Mouse (Mus musculus) kidney, embryonic 15.5 days (tissue): Measurements from ENCODE around the gene Fcrlb. TPM values are rescaled to one million over a fixed set of nuclear protein-coding genes. Genes with fewer than 3 reads are reported as not detected.
A peak's percentile ranks its signal among the peaks of the same experiment; 100 is the strongest.

Source experiments
- ATAC-seq: fragments of 200-750 bp; cut with Nextera tagmentation; replicated peaks from 2 replicates; pipeline ENCODE4 v1.8.0; 2017; ENCODE audit warnings: moderate TSS enrichment; ENCODE audit not compliant: low FRiP score
- H3K27ac ChIP-seq: fragments of 300-500 bp; sonication (generic); 2 replicates; pipeline ENCODE4 v1.5.1; 2015; ENCODE audit warnings: mild to moderate bottlenecking, inconsistent platforms
- H3K27me3 ChIP-seq: fragments of 300-500 bp; sonication (generic); 2 replicates; pipeline ENCODE4 v1.6.1; 2015; ENCODE audit warnings: inconsistent platforms
- H3K36me3 ChIP-seq: fragments of 300-500 bp; sonication (generic); 2 replicates; pipeline ENCODE4 v1.6.1; 2015; ENCODE audit warnings: inconsistent platforms
- H3K4me1 ChIP-seq: fragments of 300-500 bp; sonication (generic); 2 replicates; pipeline ENCODE4 v1.6.1; 2015; ENCODE audit warnings: inconsistent platforms
- H3K4me2 ChIP-seq: fragments of 300-500 bp; sonication (generic); 2 replicates; pipeline ENCODE4 v1.6.1; 2015; ENCODE audit warnings: moderate library complexity, mild to moderate bottlenecking, inconsistent platforms
- H3K4me3 ChIP-seq: fragments of 300-500 bp; sonication (generic); replicated peaks from 2 replicates; pipeline ENCODE4 v1.5.1; 2015; ENCODE audit warnings: mild to moderate bottlenecking, inconsistent platforms
- H3K9ac ChIP-seq: fragments of 300-500 bp; sonication (generic); 2 replicates; pipeline ENCODE4 v1.6.1; 2015; ENCODE audit warnings: mild to moderate bottlenecking, inconsistent platforms
- H3K9me3 ChIP-seq: fragments of 300-500 bp; sonication (generic); replicated peaks from 2 replicates; pipeline ENCODE4 v1.6.1; 2016; ENCODE audit warnings: inconsistent platforms
- WGBS: fragments of 180-500 bp; shearing (Covaris S2); methylation state at CpG from one replicate; pipeline ENCODE4 v1.1.7; 2015; ENCODE audit warnings: mixed read lengths; 5-methylcytosine and 5-hydroxymethylcytosine counted together
- polyA plus RNA-seq: library from polyadenylated mRNA; unstranded; fragments of >200 nt; fragmentation: Nextera tagmentation; extraction: Ambion mirVana; gene quantifications from 2 replicates; pipeline ENCODE4 v1.2.1, GENCODE M21; 2015

Gene Fcrlb
- polyA plus RNA-seq, 1 experiment from 2014 or later = not detected

DNA sequence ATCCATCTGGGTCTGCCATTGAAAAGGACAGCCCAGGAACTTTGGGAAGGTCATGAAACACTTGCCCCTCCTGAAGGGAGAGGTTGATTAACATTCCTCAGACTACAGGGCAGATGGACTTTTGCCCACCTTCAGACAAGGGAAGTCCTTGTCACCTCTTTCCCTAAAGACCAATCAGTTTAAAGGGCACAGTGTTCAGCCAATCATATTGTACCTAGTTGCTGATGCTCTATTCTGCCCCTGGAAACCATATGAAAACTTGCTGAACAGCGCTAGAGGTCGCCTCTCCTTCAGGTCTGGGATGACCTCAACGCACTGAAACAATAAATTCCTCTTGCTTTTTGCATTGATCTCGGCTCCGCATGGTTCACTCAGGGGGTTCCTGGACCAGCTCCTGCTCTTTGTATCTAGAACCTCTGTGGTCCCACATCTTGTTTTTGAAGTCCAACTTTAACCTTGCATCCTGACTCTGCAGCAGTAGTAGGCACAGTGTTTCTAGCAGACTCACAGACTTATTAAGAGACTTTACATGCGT is 20.7 kb upstream of the Fcrlb start:
- H3K9me3 ChIP-seq = no peaks in the 10 kb centered on the region
- H3K4me3 ChIP-seq = no peak overlapping the region
- no peak overlapping the region for H3K9ac ChIP-seq
- no peaks in the 10 kb centered on the region for H3K4me1 ChIP-seq
- WGBS = 62% methylated on average over 6 of the region's 6 CpGs
- H3K4me2 ChIP-seq = no peak overlapping the region
- no peak for ATAC-seq
- H3K27ac ChIP-seq = no peak overlapping the region
- no peaks in the 10 kb centered on the region for H3K36me3 ChIP-seq
- no peaks in the 10 kb centered on the region for H3K27me3 ChIP-seq

DNA sequence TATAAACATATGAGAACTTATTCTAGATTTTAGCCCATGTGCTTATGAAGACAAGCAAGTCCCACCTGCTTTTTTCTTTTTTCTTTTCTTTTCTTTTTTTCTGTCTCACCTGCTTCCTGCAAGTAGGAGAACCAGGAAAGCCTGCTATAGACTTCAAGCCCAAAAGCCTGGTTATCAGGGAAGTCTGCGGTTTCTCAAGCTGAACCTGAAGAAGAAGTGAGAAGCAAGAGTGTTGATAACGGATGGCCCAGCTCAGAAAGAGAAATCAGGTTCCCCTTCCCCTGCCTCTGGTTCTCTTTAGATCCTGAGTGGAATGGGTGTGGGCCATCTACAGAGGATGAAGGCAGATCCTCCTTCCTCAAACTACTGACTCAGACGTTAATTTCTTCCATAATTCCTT is 19.3 kb upstream of the Fcrlb start:
- Histone ChIP-seq H3K9ac (no peak overlapping the region), H3K4me2 (no peak overlapping the region), H3K4me3 (no peak overlapping the region), H3K27ac (no peak overlapping the region), H3K9me3 (no peaks in the 10 kb centered on the region), H3K36me3 (no peaks in the 10 kb centered on the region), H3K27me3 (no peaks in the 10 kb centered on the region), H3K4me1 (no peaks in the 10 kb centered on the region)
- ATAC-seq = no peak
- 78% methylated on average over 3 of the region's 3 CpGs for WGBS

DNA sequence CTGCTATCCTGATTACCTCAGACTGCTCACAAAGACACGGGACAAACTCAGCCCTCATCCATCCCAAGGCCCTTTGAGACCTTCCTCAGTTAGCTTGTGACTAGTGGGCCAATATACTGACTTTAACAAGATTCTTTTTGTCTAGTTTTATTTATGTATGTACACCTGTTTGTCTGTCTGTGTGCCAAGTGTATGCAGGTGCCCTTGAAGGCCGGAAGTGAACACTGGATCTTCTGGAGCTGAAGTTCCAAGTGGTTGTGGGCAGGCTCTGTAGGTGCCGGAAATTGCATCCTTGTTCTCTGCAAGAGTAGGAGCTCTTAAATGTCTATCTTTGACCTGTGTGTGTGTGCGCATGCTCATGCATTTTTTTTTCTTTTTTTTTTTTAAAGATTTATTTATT is 16.5 kb upstream of the Fcrlb start:
- ATAC-seq = no peak
- H3K4me3 ChIP-seq = no peak overlapping the region
- no peak overlapping the region for H3K4me2 ChIP-seq
- H3K27ac ChIP-seq = no peak overlapping the region
- no peak overlapping the region for H3K9ac ChIP-seq
- no peaks in the 10 kb centered on the region for H3K9me3 ChIP-seq
- H3K4me1 ChIP-seq = no peaks in the 10 kb centered on the region
- WGBS = 83% methylated on average over 4 of the region's 4 CpGs
- H3K36me3 ChIP-seq = no peaks in the 10 kb centered on the region
- H3K27me3 ChIP-seq = no peaks in the 10 kb centered on the region

DNA sequence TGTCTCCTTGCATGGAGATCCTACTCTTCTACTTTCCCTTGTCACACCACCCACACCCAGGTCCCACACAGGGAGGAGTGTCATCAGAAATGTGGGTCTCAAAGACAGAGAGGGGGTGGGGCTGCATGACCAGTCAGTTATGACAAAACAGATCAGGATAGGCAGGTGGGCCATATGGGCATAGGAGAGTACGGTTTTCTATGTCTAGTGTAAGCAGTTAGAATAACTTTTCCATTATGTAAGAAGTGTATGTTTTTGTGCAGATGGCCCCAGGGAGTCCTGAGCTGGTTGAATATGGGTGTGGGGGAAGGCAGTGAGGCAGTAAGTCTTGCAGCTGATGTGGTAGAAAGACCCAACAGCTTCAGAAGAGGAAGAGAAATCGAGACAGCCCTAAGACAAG is 15.7 kb upstream of the Fcrlb start:
- no peak overlapping the region for H3K27ac ChIP-seq
- H3K4me3 ChIP-seq = no peak overlapping the region
- H3K9me3 ChIP-seq = no peaks in the 10 kb centered on the region
- no peak for ATAC-seq
- 80% methylated on average over 2 of the region's 2 CpGs for WGBS
- H3K4me1 ChIP-seq = no peaks in the 10 kb centered on the region
- H3K4me2 ChIP-seq = no peak overlapping the region
- no peak overlapping the region for H3K9ac ChIP-seq
- H3K36me3 ChIP-seq = no peaks in the 10 kb centered on the region
- no peaks in the 10 kb centered on the region for H3K27me3 ChIP-seq

DNA sequence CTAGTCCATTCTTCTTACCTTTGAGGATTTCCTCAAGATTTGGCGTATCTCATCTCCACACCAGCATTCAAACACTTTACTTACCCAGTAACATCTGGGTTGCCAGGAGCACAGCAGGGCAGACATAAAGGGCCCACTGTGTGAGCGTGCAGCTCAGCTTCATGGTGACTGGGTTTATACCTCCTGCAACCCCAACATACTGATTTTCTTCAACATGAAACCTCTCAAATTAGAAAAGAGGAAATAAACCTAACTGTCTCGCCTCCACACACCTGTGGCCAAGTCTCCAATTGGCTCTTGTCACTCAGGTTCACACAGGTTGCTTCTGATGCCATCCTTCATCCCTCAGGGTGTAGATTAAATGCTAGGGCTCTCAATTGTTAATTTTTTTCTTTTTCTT is 14.6 kb upstream of the Fcrlb start, which contains the start of gene Fcrla:
Gene Fcrla (minus strand): TSS at position 206 of the 400 bp plus-strand sequence.
- Histone ChIP-seq H3K9me3 (no peaks in the 10 kb centered on the region), H3K9ac (no peak within 1 kb of the TSS), H3K27me3 (no peaks in the 10 kb centered on the region), H3K27ac (no peak within 1 kb of the TSS), H3K36me3 (no peaks in the 10 kb centered on the region), H3K4me1 (no peaks in the 10 kb centered on the region), H3K4me3 (no peak within 1 kb of the TSS), H3K4me2 (no peak within 1 kb of the TSS)
- ATAC-seq = no peak
- WGBS = 76% methylated on average over 3 of the region's 3 CpGs

- 53% methylated on average over 6 of the region's 6 CpGs for WGBS
- Histone ChIP-seq H3K27me3 (no peaks in the 10 kb centered on the region), H3K9ac (no peak overlapping the region), H3K27ac (no peak overlapping the region), H3K36me3 (no peaks in the 10 kb centered on the region), H3K9me3 (no peaks in the 10 kb centered on the region), H3K4me1 (no peaks in the 10 kb centered on the region), H3K4me3 (no peak overlapping the region), H3K4me2 (no peak overlapping the region)
- no peak for ATAC-seq
Measured at GRCm38 (mm10) chr1:170926941-170927340, 14.2 kb upstream of the Fcrlb start.

DNA sequence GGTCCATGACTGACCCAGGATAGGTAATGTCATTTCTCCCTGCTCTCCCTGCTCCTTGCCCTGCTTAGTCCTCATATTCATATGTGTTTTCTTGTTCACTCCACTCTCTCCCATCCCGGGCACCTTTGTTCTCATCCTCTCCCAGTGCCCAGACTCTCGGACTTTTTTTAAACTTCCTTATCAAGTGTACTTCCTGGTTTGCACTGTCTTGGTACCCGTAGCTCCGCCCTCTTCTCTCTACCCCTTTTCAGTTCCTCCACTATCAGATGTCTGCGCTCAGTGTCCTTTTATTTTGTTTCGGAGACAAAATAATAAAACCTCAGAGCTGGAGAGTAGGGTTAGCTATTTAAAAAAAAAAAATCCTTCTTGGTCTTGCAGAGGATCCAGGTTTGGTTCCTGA is 11.7 kb upstream of the Fcrlb start:
- 79% methylated on average over 6 of the region's 6 CpGs for WGBS
- no peak overlapping the region for H3K9ac ChIP-seq
- no peaks in the 10 kb centered on the region for H3K27me3 ChIP-seq
- no peaks in the 10 kb centered on the region for H3K36me3 ChIP-seq
- ATAC-seq = no peak
- H3K9me3 ChIP-seq = no peaks in the 10 kb centered on the region
- no peak overlapping the region for H3K27ac ChIP-seq
- H3K4me1 ChIP-seq = no peaks in the 10 kb centered on the region
- no peak overlapping the region for H3K4me2 ChIP-seq
- H3K4me3 ChIP-seq = no peak overlapping the region

- no peak overlapping the region for H3K4me2 ChIP-seq
- no peaks in the 10 kb centered on the region for H3K9me3 ChIP-seq
- H3K4me1 ChIP-seq = no peaks in the 10 kb centered on the region
- no peak overlapping the region for H3K4me3 ChIP-seq
- no peak overlapping the region for H3K27ac ChIP-seq
- WGBS = 95% methylated on average over 8 of the region's 8 CpGs
- no peaks in the 10 kb centered on the region for H3K27me3 ChIP-seq
- no peaks in the 10 kb centered on the region for H3K36me3 ChIP-seq
- H3K9ac ChIP-seq = no peak overlapping the region
- no peak for ATAC-seq
Measured at GRCm38 (mm10) chr1:170919308-170919707, 6.6 kb upstream of the Fcrlb start.

GRCm38 (mm10) chr1:170915657-170916056 is 2.9 kb upstream of the Fcrlb start:
- H3K9me3 ChIP-seq = no peaks in the 10 kb centered on the region
- H3K4me1 ChIP-seq = no peaks in the 10 kb centered on the region
- H3K27me3 ChIP-seq = no peaks in the 10 kb centered on the region
- no peak overlapping the region for H3K4me2 ChIP-seq
- 72% methylated on average over 5 of the region's 5 CpGs for WGBS
- H3K36me3 ChIP-seq = no peaks in the 10 kb centered on the region
- H3K4me3 ChIP-seq = no peak overlapping the region
- H3K27ac ChIP-seq = no peak overlapping the region
- no peak for ATAC-seq
- no peak overlapping the region for H3K9ac ChIP-seq

DNA sequence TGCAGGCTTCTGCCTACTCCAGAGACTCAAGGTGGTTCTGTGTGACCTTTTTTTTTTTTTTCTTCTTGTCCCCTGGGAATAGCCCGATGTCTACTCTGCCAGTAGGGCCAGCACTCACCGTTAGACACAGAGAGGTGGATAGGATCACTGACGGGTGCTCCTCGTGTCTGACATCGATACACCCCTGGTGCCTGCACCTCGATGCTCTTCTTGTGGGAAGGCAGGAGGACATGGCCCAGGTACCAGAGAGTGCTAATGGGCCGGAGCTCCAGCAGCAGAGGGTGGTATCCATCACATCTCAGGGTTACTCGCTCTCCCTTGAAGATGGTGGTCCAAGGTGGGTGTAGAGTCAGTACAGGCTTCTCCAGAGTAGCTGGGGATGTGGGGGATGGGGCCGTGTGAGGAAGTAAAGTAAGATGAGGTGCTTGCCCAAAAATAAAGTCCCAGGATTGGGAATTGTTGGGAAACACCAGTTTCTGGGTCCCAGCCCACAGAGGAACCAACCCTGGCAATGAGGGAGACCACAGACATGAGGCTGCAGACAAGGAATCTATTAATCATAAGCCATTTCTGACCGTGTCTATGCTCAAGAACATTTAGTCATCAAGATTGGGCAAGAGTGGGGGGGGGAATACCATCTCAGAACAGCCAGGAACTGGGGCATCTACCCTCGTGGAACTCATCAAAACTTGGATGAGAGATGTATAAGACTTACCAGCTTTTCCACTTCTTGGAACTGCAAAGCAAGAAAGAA is 657 bp downstream of the Fcrlb start:
- no peak overlapping the region for H3K4me2 ChIP-seq
- no peaks in the 10 kb centered on the region for H3K9me3 ChIP-seq
- H3K36me3 ChIP-seq = no peaks in the 10 kb centered on the region
- ATAC-seq = no peak
- H3K27me3 ChIP-seq = peaks cover 31% of the 10 kb centered on the region
- no peak overlapping the region for H3K4me3 ChIP-seq
- 80% methylated on average over 11 of the region's 11 CpGs for WGBS
- H3K27ac ChIP-seq = no peak overlapping the region
- H3K4me1 ChIP-seq = peaks cover 17% of the 10 kb centered on the region
- H3K9ac ChIP-seq = no peak overlapping the region

GRCm38 (mm10) chr1:170908341-170908740 is 4.4 kb downstream of the Fcrlb start:
- 3% methylated on average over 21 of the region's 21 CpGs for WGBS
- Histone ChIP-seq H3K9me3 (no peaks in the 10 kb centered on the region), H3K27me3 (peaks cover 53% of the 10 kb centered on the region), H3K27ac (no peak overlapping the region), H3K9ac (0 out of 2 replicates have a peak overlapping the region, but pooled peaks have one; percentile 41), H3K36me3 (no peaks in the 10 kb centered on the region), H3K4me3 (peak overlapping the region; percentile 53), H3K4me1 (peaks cover 17% of the 10 kb centered on the region), H3K4me2 (peak overlapping the region; percentile 97)
- peak; percentile 57; the same call in 1 of the 2 replicates for ATAC-seq

- WGBS = under 1% methylated on average over 71 of the region's 71 CpGs
- Histone ChIP-seq H3K9me3 (no peaks in the 10 kb centered on the region), H3K4me3 (peak overlapping the region; percentile 53), H3K4me1 (peaks cover 17% of the 10 kb centered on the region), H3K27me3 (peaks cover 58% of the 10 kb centered on the region), H3K9ac (peak overlapping the region; percentile 41), H3K4me2 (peak overlapping the region; percentile 97), H3K36me3 (no peaks in the 10 kb centered on the region), H3K27ac (no peak overlapping the region)
- ATAC-seq = peak; percentile 66
Measured at GRCm38 (mm10) chr1:170907456-170908191, 5.1 kb downstream of the Fcrlb start.
